Comparison of ENCODE assay signal across 15 mouse cellular contexts in genomic region chr1:151422178-151422577, GRCm38 (mm10).
"Had no signal": no experiment of that assay in that cellular context is flagged by ENCODE, and none has a peak within 500 bp of the region (broad histone marks: within the 10 kb centered on the region; RNA-seq: fewer than 3 reads in every experiment).

No protein-coding gene starts in this region.

- H3K4me3 ChIP-seq: layer of hippocampus, adult 2 months; liver, embryonic 12.5 days; liver, embryonic 15.5 days; stomach, embryonic 15.5 days had no signal

- H3K27me3 ChIP-seq: liver, embryonic 12.5 days; liver, embryonic 15.5 days; stomach, embryonic 15.5 days had no signal

- H3K27ac ChIP-seq: kidney, postnatal 0 days; layer of hippocampus, adult 2 months; liver, embryonic 12.5 days; liver, embryonic 15.5 days; macrophage; stomach, embryonic 15.5 days had no signal

- DNase-seq: kidney, adult 2 months; kidney, postnatal 25 days; layer of hippocampus, adult 9-11 months; lung, postnatal 14 days; midbrain, embryonic 14.5 days; right cerebral cortex, adult 18-20 months; right cerebral cortex, postnatal 14 days; right cerebral cortex, postnatal 4 days; thymus, postnatal 25 days had no signal

- ATAC-seq: liver, embryonic 12.5 days had no signal

- H3K9me3 ChIP-seq: liver, embryonic 12.5 days; liver, embryonic 15.5 days; stomach, embryonic 15.5 days had no signal
